Mouse (Mus musculus) embryonic facial prominence, embryonic 10.5 days (tissue): ENCODE results near the gene Hrnr. TPM values are rescaled to one million over a fixed set of nuclear protein-coding genes. Genes with fewer than 3 reads are reported as not detected.
A peak's percentile ranks its signal among the peaks of the same experiment; 100 is the strongest.

ENCODE experiments used
- DNase-seq: peaks from one replicate; pipeline ENCODE4 v3.0.0-alpha.2; 2017; ENCODE audit warnings: low spot score
- H3K27ac ChIP-seq: fragments of 300-500 bp; sonication (generic); replicated peaks from 2 replicates; pipeline ENCODE4 v1.5.1; 2016; ENCODE audit warnings: mild to moderate bottlenecking
- H3K27me3 ChIP-seq: fragments of 300-500 bp; sonication (generic); replicated peaks from 2 replicates; pipeline ENCODE4 v1.6.1; 2016; ENCODE audit warnings: low read depth, mild to moderate bottlenecking; ENCODE audit not compliant: poor library complexity, severe bottlenecking
- H3K36me3 ChIP-seq: fragments of 300-500 bp; sonication (generic); replicated peaks from 2 replicates; pipeline ENCODE4 v1.6.1; 2016; ENCODE audit warnings: mild to moderate bottlenecking, moderate library complexity
- H3K4me1 ChIP-seq: fragments of 300-500 bp; sonication (generic); 2 replicates; pipeline ENCODE4 v1.6.1; 2016
- H3K4me3 ChIP-seq: fragments of 300-500 bp; sonication (generic); 2 replicates; pipeline ENCODE4 v1.5.1; 2016; ENCODE audit warnings: mild to moderate bottlenecking, moderate library complexity
- H3K9me3 ChIP-seq: fragments of 300-500 bp; sonication (generic); 2 replicates; pipeline ENCODE4 v1.6.1; 2016; ENCODE audit warnings: mild to moderate bottlenecking
- WGBS: fragments of 180-500 bp; shearing (Covaris S2); methylation state at CpG from one replicate; pipeline ENCODE4 v1.1.7; 2016; 5-methylcytosine and 5-hydroxymethylcytosine counted together
- polyA plus RNA-seq: library from polyadenylated mRNA; unstranded; fragments of >200 nt; fragmentation: Nextera tagmentation; extraction: Ambion mirVana; gene quantifications from 2 replicates; pipeline ENCODE4 v1.2.1, GENCODE M21; 2016

Hrnr gene
- polyA plus RNA-seq: not detected in 2 replicates

GRCm38 (mm10) chr3:93319449-93319848 lies at the start of gene Hrnr:
Gene Hrnr, plus strand, starts transcription at chr3:93319749.
- Histone ChIP-seq H3K9me3 (no peaks in the 10 kb centered on the region), H3K27ac (no peak within 1 kb of the TSS), H3K36me3 (no peaks in the 10 kb centered on the region), H3K27me3 (no peaks in the 10 kb centered on the region), H3K4me3 (no peak within 1 kb of the TSS), H3K4me1 (no peaks in the 10 kb centered on the region)
- 72% methylated on average over 2 of the region's 2 CpGs for WGBS
- DNase-seq: no peak

- H3K36me3 ChIP-seq: no peaks in the 10 kb centered on the region
- no peaks in the 10 kb centered on the region for H3K27me3 ChIP-seq
- no peak for DNase-seq
- H3K9me3 ChIP-seq: no peaks in the 10 kb centered on the region
- H3K4me1 ChIP-seq: no peaks in the 10 kb centered on the region
- H3K27ac ChIP-seq: no peak within 1 kb of the TSS
- 93% methylated on average over 2 of the region's 2 CpGs for WGBS
- H3K4me3 ChIP-seq: no peak within 1 kb of the TSS
These were observed 46.3 kb upstream of the Hrnr start, which contains the start of gene Flg for GRCm38 (mm10) chr3:93273223-93273622. Gene Flg, plus strand, starts transcription at chr3:93273523.

- H3K27me3 ChIP-seq: no peaks in the 10 kb centered on the region
- DNase-seq: no peak
- WGBS: 84% methylated on average over 2 of the region's 2 CpGs
- no peaks in the 10 kb centered on the region for H3K4me1 ChIP-seq
- H3K36me3 ChIP-seq: no peaks in the 10 kb centered on the region
- H3K27ac ChIP-seq: no peak overlapping the region
- H3K4me3 ChIP-seq: no peak overlapping the region
- H3K9me3 ChIP-seq: no peaks in the 10 kb centered on the region
These were observed 22.0 kb upstream of the Hrnr start for GRCm38 (mm10) chr3:93297542-93297941.

GRCm38 (mm10) chr3:93299832-93300231 lies 19.7 kb upstream of the Hrnr start:
- no peaks in the 10 kb centered on the region for H3K27me3 ChIP-seq
- H3K4me1 ChIP-seq: no peaks in the 10 kb centered on the region
- WGBS: 88% methylated on average over 6 of the region's 6 CpGs
- no peaks in the 10 kb centered on the region for H3K36me3 ChIP-seq
- H3K4me3 ChIP-seq: no peak overlapping the region
- H3K27ac ChIP-seq: no peak overlapping the region
- no peaks in the 10 kb centered on the region for H3K9me3 ChIP-seq
- no peak for DNase-seq

GRCm38 (mm10) chr3:93301896-93302295 lies 17.7 kb upstream of the Hrnr start:
- no peaks in the 10 kb centered on the region for H3K36me3 ChIP-seq
- no peak for DNase-seq
- no peaks in the 10 kb centered on the region for H3K4me1 ChIP-seq
- H3K9me3 ChIP-seq: no peaks in the 10 kb centered on the region
- no peak overlapping the region for H3K27ac ChIP-seq
- H3K4me3 ChIP-seq: no peak overlapping the region
- 74% methylated on average over 3 of the region's 3 CpGs for WGBS
- H3K27me3 ChIP-seq: no peaks in the 10 kb centered on the region

- Histone ChIP-seq H3K27ac (no peak overlapping the region), H3K27me3 (no peaks in the 10 kb centered on the region), H3K4me1 (no peaks in the 10 kb centered on the region), H3K9me3 (no peaks in the 10 kb centered on the region), H3K4me3 (no peak overlapping the region), H3K36me3 (no peaks in the 10 kb centered on the region)
- WGBS: 72% methylated on average over 2 of the region's 2 CpGs
- no peak for DNase-seq
These were observed 13.4 kb upstream of the Hrnr start for GRCm38 (mm10) chr3:93306142-93306541.

GRCm38 (mm10) chr3:93311371-93311770 lies 8.2 kb upstream of the Hrnr start:
- no peaks in the 10 kb centered on the region for H3K36me3 ChIP-seq
- no peak for DNase-seq
- no peak overlapping the region for H3K27ac ChIP-seq
- no peaks in the 10 kb centered on the region for H3K4me1 ChIP-seq
- no peaks in the 10 kb centered on the region for H3K27me3 ChIP-seq
- no peak overlapping the region for H3K4me3 ChIP-seq
- H3K9me3 ChIP-seq: no peaks in the 10 kb centered on the region
- WGBS: 70% methylated on average over 3 of the region's 3 CpGs

GRCm38 (mm10) chr3:93314388-93314787 lies 5.2 kb upstream of the Hrnr start:
- no peaks in the 10 kb centered on the region for H3K4me1 ChIP-seq
- no peaks in the 10 kb centered on the region for H3K36me3 ChIP-seq
- H3K27me3 ChIP-seq: no peaks in the 10 kb centered on the region
- no peak overlapping the region for H3K4me3 ChIP-seq
- no peaks in the 10 kb centered on the region for H3K9me3 ChIP-seq
- 98% methylated on average over 1 of the region's 1 CpGs for WGBS
- H3K27ac ChIP-seq: no peak overlapping the region
- DNase-seq: no peak

- no peak for DNase-seq
- Histone ChIP-seq H3K9me3 (no peaks in the 10 kb centered on the region), H3K27ac (no peak overlapping the region), H3K4me3 (no peak overlapping the region), H3K4me1 (no peaks in the 10 kb centered on the region), H3K27me3 (no peaks in the 10 kb centered on the region), H3K36me3 (no peaks in the 10 kb centered on the region)
These were observed 18.2 kb downstream of the Hrnr start for GRCm38 (mm10) chr3:93337749-93338148.

GRCm38 (mm10) chr3:93340021-93340420 lies 20.5 kb downstream of the Hrnr start:
- Histone ChIP-seq H3K4me3 (no peak overlapping the region), H3K27me3 (no peaks in the 10 kb centered on the region), H3K36me3 (no peaks in the 10 kb centered on the region), H3K27ac (no peak overlapping the region), H3K4me1 (no peaks in the 10 kb centered on the region), H3K9me3 (no peaks in the 10 kb centered on the region)
- WGBS: 91% methylated on average over 4 of the region's 4 CpGs
- DNase-seq: no peak

GRCm38 (mm10) chr3:93346896-93347295 lies 27.3 kb downstream of the Hrnr start:
- Histone ChIP-seq H3K4me3 (no peak overlapping the region), H3K9me3 (no peaks in the 10 kb centered on the region), H3K27ac (no peak overlapping the region), H3K4me1 (no peaks in the 10 kb centered on the region), H3K27me3 (no peaks in the 10 kb centered on the region), H3K36me3 (no peaks in the 10 kb centered on the region)
- 76% methylated on average over 2 of the region's 2 CpGs for WGBS
- no peak for DNase-seq

GRCm38 (mm10) chr3:93360045-93360444 lies 40.5 kb downstream of the Hrnr start:
- Histone ChIP-seq H3K4me3 (no peak overlapping the region), H3K4me1 (peaks cover 3% of the 10 kb centered on the region; the same call in 1 of the 2 replicates), H3K27me3 (peaks cover 14% of the 10 kb centered on the region), H3K27ac (no peak overlapping the region), H3K36me3 (no peaks in the 10 kb centered on the region), H3K9me3 (no peaks in the 10 kb centered on the region)
- peak; percentile 73 for DNase-seq
- 19% methylated on average over 7 of the region's 7 CpGs for WGBS

GRCm38 (mm10) chr3:93361933-93362574 lies 42.5 kb downstream of the Hrnr start:
- Histone ChIP-seq H3K4me1 (peaks cover 3% of the 10 kb centered on the region; the same call in 1 of the 2 replicates), H3K4me3 (peak overlapping the region; percentile 31; the same call in 1 of the 2 replicates), H3K36me3 (no peaks in the 10 kb centered on the region), H3K9me3 (no peaks in the 10 kb centered on the region), H3K27ac (no peak overlapping the region), H3K27me3 (peaks cover 14% of the 10 kb centered on the region)
- DNase-seq: peak; percentile 20
- WGBS: 10% methylated on average over 10 of the region's 10 CpGs
